Mouse (Mus musculus): ENCODE measurements around the gene Prkcb.

DNA sequence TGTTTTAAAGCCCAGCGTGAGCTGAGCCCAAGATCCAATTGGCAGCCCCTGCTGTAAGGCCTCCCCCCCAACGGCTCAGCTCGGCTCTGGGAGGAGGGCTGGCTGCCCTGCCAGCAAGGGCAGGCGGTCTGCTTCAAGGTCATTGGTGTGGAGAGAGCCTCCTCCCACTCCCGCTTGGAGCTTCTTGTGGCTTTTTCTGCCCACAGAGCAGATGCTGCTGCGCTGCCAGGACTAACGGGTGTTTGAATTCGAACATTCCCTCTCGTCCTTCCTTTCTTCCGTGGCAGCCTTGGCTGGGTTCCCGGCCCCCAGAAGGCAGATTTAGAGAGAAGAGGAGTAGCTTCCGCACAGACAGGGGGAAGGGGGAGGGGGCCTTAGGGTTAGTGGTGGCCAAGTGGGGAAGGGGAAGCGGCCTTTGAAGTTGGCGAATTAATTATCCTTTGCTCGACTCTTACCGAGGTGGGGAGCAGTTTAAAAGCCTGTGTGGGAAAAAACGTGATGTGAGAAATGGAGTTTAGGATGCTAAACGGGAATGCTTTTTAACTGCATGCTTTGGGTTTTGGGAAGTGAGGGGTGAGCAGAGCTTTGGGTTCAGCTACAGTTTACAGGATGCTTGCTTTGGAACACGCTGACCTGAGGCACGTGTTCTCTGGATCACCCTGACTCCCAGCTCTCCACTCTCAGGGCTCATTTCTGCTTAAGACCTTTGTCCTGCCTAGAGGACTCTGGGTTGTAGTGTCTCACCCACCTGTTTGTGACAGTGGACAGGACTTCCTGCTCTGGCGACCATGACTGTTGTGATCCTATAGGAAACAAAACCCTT is 116.2 kb downstream of the Prkcb start:
- TF ChIP-seq CTCF (IDR thresholded peaks at IDR 0.05; ENCODE audit: insufficient read depth, low read length) (no peak), POLR2A (IDR thresholded peaks at IDR 0.05; ENCODE audit: borderline replicate concordance, extremely low read depth, low read depth, low read length) (no peak)

Data from lung, adult 2 months (tissue).